Mouse (Mus musculus) urinary bladder, adult 2 months (tissue): ENCODE results near the gene Onecut3. TPM values are rescaled to one million over a fixed set of nuclear protein-coding genes. Genes with fewer than 3 reads are reported as not detected.

Experiments
- DNase-seq: peaks from one replicate; pipeline ENCODE4 v3.0.0; 2022; ENCODE audit warnings: low spot score
- polyA plus RNA-seq: library from polyadenylated mRNA; depleted of rRNA; stranded (reverse); fragments of >200 nt; gene quantifications from 2 replicates; pipeline ENCODE4 v1.2.3, GENCODE M21; 2012

Gene Onecut3
- polyA plus RNA-seq, 1 experiment: not detected

GRCm38 (mm10) chr10:80503599-80504220 is 9.1 kb downstream of the Onecut3 start:
- DNase-seq: no peak

DNA sequence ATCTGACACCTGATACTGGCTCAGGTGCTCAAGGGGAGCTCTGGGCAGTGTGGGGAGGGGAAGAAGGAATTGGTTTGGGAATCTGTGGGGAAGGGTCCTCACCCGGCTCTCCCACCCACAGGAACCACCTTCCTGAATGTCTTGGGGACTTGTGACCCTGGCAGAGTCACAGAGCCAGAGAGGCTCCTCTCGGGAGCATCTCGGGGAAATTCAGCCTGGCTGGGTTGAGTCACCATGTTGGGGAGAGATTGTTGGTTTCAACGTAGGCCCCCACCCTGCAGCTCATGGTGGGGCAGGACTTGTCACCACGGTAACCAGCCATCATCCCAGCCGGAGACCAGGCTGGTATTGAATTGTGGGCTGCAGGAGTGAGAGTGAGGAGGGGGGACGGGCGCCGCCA is 10.1 kb downstream of the Onecut3 start:
- DNase-seq: no peak

GRCm38 (mm10) chr10:80506222-80506621 is 11.6 kb downstream of the Onecut3 start:
- DNase-seq: no peak

DNA sequence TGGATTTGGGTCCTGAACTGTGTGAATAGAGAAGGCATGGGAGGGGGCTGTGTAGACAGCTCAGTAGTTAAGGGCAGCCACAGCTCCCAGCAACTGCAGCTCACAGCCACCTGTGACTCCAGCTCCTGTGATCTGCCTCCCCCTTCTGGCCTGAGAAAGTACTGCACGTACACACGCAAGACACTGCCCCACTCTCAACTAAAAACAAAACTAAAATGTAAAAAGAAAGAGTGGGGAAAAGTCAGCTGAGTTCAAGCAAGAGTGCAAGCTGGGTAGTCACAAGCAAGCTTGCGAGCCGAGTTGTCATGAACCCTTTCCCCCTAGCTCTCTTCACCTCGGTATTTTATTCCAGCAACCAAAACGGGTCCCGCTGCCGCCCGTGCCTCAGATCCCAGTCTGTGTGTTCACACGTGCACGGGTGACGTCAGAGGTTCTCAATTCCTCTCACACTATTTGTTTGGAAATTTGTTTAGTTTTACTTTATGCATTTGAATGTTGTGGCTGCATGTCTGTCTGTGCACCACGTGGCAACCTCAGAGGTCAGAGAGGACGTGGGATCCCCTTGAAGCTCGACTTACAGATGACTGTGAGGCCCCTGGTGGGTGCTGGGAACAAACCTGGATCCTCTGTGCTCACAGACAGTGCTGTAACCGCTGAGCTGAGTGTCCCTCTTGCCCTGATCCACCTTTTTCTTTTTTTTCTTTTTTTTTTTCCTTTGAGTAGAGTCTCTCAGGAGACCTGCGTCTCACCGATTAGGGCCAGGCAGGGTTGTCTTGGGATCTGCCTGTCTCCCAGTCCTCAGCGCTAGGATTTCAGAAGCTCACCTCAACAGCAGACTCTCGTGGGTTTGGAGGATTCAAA is 15.0 kb downstream of the Onecut3 start:
- peak; percentile 45 for DNase-seq

DNA sequence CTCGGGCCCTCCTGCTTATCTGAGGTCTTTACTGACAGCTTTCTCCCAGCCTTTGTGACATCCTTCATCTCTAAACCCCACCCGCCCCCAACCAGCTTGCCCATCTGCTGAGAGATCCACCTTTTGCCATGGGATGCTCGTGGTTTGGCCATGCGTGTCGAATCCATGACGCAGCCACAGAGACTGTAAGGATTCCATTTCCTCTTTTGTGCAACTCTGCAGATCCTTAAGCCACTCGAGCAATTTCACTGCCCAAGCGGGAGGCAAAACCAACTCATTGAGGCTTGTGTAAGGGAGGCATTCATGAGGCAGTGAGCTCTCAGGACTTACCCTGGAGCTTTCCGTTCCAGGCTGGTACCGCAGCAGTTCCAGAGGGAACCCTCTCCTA is 15.6 kb downstream of the Onecut3 start:
- no peak for DNase-seq

- DNase-seq: no peak
Measured at GRCm38 (mm10) chr10:80513739-80514138, 19.1 kb downstream of the Onecut3 start.

DNA sequence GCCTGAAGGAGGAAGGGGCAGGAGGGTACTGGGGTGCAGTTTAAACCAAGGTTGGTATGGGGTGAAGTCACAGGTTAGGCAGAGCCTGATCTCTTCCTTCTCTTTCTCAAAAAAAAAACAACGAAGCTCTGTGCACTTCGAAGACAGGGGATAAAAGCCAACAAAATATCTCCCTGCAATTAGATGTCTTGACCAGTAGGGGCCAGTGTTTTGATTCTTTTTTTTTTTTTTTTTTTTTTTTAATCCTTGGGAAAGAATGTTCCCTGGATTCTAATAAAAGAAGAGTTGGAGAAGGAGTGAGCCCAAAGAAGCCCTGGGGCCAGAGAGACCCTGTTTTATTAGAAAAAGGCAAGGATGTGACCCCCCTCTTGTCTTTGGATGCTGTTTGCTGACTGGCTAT is 24.7 kb downstream of the Onecut3 start:
- DNase-seq: no peak

GRCm38 (mm10) chr10:80523299-80523698 is 28.7 kb downstream of the Onecut3 start:
- DNase-seq: no peak

DNA sequence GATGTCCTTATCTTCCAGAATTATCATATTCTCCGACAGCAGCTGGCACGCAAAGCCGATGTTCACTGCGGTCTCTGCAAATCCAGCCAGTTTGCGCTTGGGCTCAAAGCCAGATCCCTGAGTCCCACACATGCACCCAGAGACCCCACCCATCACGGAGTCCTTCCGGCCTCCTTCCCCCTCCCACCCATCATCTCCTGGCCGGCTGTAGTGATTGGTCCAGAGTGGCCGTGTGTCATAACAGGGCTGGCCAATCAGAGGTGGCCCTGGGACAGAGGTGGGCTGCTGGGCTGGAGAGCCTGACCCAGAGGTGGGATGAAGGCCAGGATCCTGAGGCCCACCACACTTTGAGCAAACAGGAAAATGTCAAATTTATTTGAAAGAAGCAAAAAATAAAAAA is 31.5 kb downstream of the Onecut3 start:
- DNase-seq: no peak

- DNase-seq: no peak
Measured at GRCm38 (mm10) chr10:80532783-80533182, 38.1 kb downstream of the Onecut3 start.

DNA sequence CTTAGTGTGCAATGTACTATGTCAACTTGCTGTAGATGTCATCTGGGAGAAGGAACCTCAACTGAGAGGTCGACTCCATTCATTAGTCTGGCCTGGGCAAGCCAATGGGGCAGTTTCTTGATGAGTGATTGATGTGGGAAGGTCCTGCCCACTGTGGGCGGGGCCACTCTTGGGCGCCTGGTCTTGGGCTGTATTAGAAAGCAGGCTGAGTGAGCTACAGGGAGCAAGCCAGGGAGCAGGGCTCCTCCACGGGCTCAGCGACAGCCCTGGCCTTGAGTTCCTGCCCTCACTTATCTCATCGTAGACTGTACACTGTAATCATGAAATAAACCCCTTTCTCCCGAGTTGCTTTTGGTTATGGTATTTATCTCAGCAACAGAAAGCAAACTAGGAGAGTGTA is 39.1 kb downstream of the Onecut3 start:
- DNase-seq: no peak

GRCm38 (mm10) chr10:80535071-80535470 is 40.4 kb downstream of the Onecut3 start:
- DNase-seq: no peak

DNA sequence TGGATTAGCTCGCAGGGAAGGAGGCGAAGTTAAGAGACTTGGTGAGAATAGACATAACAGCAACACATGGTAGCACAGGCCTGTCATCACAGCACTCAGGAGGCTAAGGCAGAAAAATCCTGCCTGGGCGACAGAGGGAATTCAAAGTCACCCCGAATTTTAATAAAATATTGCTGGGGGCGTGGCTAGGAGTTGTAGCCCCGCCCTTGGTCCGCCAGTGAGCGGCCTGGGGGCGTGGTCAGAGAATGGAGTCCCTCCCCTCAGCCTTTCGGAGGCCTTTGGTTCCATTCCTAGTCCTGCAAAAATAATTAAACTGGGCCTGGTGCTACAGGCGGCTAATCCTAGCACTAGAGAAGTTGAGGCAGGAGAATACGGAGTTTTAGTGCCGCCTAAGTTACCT is 41.1 kb downstream of the Onecut3 start:
- DNase-seq: no peak

- no peak for DNase-seq
Measured at GRCm38 (mm10) chr10:80538180-80538579, 43.5 kb downstream of the Onecut3 start.

DNA sequence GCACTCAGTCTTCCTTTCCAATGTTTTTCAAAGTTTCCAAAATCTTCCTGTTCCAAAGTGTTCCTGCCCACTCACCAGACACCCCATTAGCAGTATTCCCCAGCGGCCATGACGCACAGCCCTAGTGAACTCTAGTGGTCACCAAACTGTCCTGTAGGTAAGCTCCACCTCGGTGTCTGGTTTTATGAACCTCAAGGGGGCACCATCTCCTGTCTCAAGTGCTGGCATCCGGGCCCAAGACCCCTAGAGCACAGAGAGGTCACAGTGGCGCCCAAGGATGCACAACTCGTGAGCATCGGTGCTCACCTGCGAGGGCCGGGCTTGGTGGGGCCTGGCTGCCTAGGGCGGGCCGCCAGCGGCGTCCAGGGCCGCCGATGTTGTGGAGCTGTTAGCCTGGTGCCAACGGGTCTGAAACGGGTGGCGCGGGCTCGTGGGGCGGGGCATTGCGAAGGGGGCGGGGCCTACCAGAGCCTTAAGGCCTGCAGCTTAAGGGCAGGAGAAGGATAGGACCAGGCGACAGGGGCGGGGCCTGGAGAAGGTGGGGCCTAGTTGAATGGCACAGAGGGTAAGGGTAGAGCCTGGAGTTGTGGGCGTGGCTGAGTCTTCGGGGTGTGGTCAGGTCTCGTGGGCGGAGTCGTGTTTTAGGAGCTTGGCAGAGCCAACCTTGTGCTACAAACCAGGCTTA is 44.2 kb downstream of the Onecut3 start, which contains the start of gene Atp8b3:
Gene Atp8b3 (minus strand): TSS at position 415 of the 685 bp plus-strand sequence.
- no peak for DNase-seq

- no peak for DNase-seq
Measured at GRCm38 (mm10) chr10:80539493-80539892, 44.9 kb downstream of the Onecut3 start.

- no peak for DNase-seq
Measured at GRCm38 (mm10) chr10:80543873-80544272, 49.2 kb downstream of the Onecut3 start.

GRCm38 (mm10) chr10:80545590-80545989 is 51.0 kb downstream of the Onecut3 start:
- DNase-seq: no peak

GRCm38 (mm10) chr10:80546945-80547344 is 52.3 kb downstream of the Onecut3 start:
- no peak for DNase-seq

- no peak for DNase-seq
Measured at GRCm38 (mm10) chr10:80547539-80547938, 52.9 kb downstream of the Onecut3 start.

GRCm38 (mm10) chr10:80548428-80549006 is 53.9 kb downstream of the Onecut3 start:
- no peak for DNase-seq

- no peak for DNase-seq
Measured at GRCm38 (mm10) chr10:80549279-80549678, 54.6 kb downstream of the Onecut3 start.
